Mouse (Mus musculus) heart, postnatal 25 days (tissue): ENCODE measurements around the gene Ofcc1. TPM values are rescaled to one million over a fixed set of nuclear protein-coding genes. Genes with fewer than 3 reads are reported as not detected.

Experiments used
- DNase-seq: peaks from one replicate; pipeline ENCODE4 v3.0.0; 2022; ENCODE audit warnings: low spot score
- intact Hi-C: fragments of 180-260 bp; cut with DNase I; formaldehyde crosslinking; loops from one replicate; pipeline ENCODE4 v1.15.1; 2025
- total RNA-seq, 2 experiments: library from RNA; stranded (reverse); gene quantifications; 2 replicates each; pipeline ENCODE4 v1.2.3; 2021

The Ofcc1 gene
- total RNA-seq, 2 experiments from 2014 or later: not detected

GRCm38 (mm10) chr13:40025816-40026215 is 335.4 kb downstream of the Ofcc1 start:
- intact Hi-C loops: no loop called here

GRCm38 (mm10) chr13:40023201-40023777 is 338.0 kb downstream of the Ofcc1 start:
- intact Hi-C loops: no loop called here
- DNase-seq: no peak

More at GRCm38 (mm10) chr13:40025816-40026215, 335.4 kb downstream of the Ofcc1 start:
- no peak for DNase-seq

DNA sequence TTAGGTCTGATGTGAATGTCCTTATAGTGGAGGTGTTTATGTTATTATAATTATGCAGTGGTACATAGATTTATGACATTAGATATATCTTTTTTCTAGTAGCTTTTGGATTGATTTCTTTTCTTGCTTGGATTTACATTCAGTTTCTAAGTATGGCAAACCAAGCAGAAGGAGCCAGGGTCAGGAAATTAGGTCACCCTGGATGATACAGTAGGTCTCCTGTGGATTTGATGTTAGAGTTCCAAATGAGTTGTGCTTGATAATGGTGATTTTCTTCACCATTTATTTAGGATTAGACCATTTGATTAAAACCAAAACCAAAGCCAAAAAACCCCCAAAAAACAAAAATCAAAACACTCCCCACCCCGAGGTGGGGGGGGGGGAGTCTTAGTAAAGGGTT is 338.6 kb downstream of the Ofcc1 start:
- DNase-seq: no peak
- intact Hi-C loops: no loop called here

- intact Hi-C loops: no loop called here
- DNase-seq: no peak
Measured at GRCm38 (mm10) chr13:40000236-40000635, 361.0 kb downstream of the Ofcc1 start.

DNA sequence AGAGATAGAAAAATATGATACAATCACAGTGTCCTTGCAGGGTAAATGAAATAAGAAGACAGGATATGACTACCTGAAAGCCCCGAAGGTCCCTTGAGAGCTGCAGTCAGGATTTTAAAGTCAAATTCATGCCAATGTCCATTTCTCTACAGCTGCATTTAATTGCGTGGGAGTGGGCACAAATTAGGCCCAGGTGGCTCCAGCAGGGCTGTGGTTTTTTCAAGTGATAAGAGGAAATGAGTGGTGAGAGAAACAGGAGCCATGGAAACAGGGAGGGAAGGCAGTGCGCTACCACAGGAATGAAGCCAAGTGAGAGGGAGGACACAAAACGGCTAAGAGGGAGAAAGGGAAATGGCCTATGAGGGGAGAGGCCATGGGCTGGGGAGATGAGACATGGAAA is 363.3 kb downstream of the Ofcc1 start:
- no peak for DNase-seq

DNA sequence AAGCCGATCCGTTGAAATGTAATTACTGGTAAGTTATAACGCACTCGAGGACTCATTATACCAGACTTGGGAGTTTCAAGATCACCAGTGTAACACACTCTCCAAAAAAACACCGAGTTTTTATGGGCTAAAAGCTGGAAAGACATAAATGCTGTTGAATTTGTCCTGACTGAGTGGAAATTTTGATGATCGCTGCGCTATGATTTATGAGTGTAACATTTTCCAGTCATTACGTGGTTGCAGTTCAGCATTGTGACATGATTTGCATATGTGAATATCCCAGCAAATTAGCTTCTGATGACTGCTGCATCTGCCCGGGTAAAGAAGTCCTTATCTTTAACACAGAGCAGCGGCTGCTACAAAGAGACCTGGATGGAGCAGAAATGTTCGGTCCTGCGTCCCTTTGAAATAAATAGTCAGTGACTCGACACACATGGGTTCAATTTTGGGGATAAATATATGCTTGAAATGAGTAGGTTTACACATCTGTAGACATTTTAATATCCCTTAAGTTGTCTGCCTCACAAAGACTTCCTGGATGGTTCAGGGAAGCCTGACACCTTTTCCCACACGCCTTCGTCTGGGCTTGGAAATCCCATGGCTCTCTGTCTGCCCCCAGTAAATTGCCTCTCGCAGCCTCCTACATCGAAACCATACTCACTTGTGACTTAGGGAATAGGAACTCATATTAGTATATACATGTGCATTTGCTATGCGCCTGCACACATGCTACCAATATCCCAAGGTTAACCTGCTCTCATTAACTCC is 381.8 kb downstream of the Ofcc1 start:
- no peak for DNase-seq
- intact Hi-C loops: no loop called here

More for the DNA sequence above, 363.3 kb downstream of the Ofcc1 start:
- intact Hi-C loops: no loop called here

DNA sequence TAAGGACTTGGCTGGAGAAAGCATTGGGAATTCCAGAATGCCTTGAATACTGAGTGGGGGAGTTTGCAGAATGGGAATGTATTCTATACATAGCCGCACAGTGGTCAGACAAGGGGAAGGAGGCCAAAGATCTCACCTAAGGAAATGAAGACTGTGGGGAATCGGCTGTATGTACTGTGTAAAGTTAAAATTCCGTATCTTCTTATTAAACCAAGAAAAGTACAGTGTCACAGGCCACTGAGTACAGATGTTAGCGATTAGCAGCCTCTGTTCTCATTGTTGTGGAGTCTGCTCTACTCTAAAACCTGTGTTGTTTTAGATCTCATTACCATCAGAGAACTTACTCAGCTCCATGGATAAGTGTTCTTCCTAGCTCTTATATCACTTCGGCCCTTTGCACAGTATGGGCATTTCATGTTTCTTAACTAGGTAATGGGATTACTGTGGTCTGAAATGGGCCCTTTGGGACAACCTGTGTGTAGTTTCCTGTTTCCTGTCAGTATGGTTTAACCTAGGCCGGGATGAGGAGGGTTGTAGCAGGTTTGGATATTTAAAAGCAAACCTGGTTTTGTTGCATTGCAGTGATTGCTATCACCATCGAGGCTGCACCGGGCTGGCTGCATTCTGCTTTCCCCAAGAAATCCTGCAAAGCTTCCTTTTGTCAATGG is 392.8 kb downstream of the Ofcc1 start:
- intact Hi-C loops: no loop called here
- DNase-seq: no peak

DNA sequence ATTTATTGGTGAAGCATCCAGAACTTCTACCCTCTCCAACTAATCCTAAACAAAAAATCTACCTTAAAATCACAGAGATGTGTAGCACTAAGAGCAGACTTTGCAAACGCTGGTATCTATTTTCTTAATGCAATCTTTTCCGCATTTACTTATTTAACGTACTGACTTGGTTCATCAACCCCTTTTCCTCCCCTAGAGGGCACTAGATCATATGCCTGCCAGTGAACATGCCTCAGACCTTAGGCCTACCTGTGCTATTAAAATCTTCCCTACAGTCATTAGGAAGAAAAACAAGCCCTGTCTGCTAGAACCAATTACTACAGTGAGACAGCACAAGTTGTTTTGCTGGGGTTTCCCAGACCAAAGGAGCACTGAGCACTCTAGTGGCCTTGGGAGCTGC is 404.0 kb downstream of the Ofcc1 start:
- intact Hi-C loops: no loop called here
- DNase-seq: no peak

- DNase-seq: no peak
- intact Hi-C loops: no loop called here
Measured at GRCm38 (mm10) chr13:39956017-39956416, 405.2 kb downstream of the Ofcc1 start.
